Mouse (Mus musculus) hindbrain, embryonic 13.5 days (tissue): ENCODE data around the gene Olfr1271. TPM values are rescaled to one million over a fixed set of nuclear protein-coding genes. Genes with fewer than 3 reads are reported as not detected.
"Not testable (repeated sequence)": the region's sequence is repeated elsewhere in the genome, so short reads cannot be mapped to it uniquely, and the experiment has no call there.

ENCODE experiments used
- ATAC-seq: fragments of 200-750 bp; cut with Nextera tagmentation; 2 replicates; pipeline ENCODE4 v1.8.0; 2017; ENCODE audit warnings: moderate TSS enrichment; ENCODE audit not compliant: low FRiP score
- H3K27ac ChIP-seq: fragments of 300-500 bp; sonication (generic); 2 replicates; pipeline ENCODE4 v1.5.1; 2015; ENCODE audit warnings: inconsistent platforms, mild to moderate bottlenecking, moderate library complexity
- H3K27me3 ChIP-seq: fragments of 300-500 bp; sonication (generic); 2 replicates; pipeline ENCODE4 v1.6.1; 2015; ENCODE audit warnings: mild to moderate bottlenecking, inconsistent platforms
- H3K36me3 ChIP-seq: fragments of 300-500 bp; sonication (generic); 2 replicates; pipeline ENCODE4 v1.6.1; 2015; ENCODE audit warnings: mild to moderate bottlenecking, inconsistent platforms
- H3K4me1 ChIP-seq: fragments of 300-500 bp; sonication (generic); replicated peaks from 2 replicates; pipeline ENCODE4 v1.6.1; 2015; ENCODE audit warnings: inconsistent platforms
- H3K4me2 ChIP-seq: fragments of 300-500 bp; sonication (generic); 2 replicates; pipeline ENCODE4 v1.6.1; 2015; ENCODE audit warnings: inconsistent platforms, mild to moderate bottlenecking, moderate library complexity
- H3K4me3 ChIP-seq: fragments of 300-500 bp; sonication (generic); 2 replicates; pipeline ENCODE4 v1.5.1; 2015; ENCODE audit warnings: mild to moderate bottlenecking, inconsistent platforms
- H3K9ac ChIP-seq: fragments of 300-500 bp; sonication (generic); 2 replicates; pipeline ENCODE4 v1.6.1; 2015; ENCODE audit warnings: mild to moderate bottlenecking, inconsistent platforms
- H3K9me3 ChIP-seq: fragments of 300-500 bp; sonication (generic); 2 replicates; pipeline ENCODE4 v1.6.1; 2016; ENCODE audit warnings: inconsistent platforms
- WGBS: fragments of 180-500 bp; shearing (Covaris S2); methylation state at CpG from one replicate; pipeline ENCODE4 v1.1.7; 2015; 5-methylcytosine and 5-hydroxymethylcytosine counted together
- polyA plus RNA-seq: library from polyadenylated mRNA; unstranded; fragments of >200 nt; fragmentation: Nextera tagmentation; extraction: Ambion mirVana; gene quantifications from 2 replicates; pipeline ENCODE4 v1.2.1, GENCODE M21; 2015

Gene Olfr1271
- polyA plus RNA-seq, result not detected in 2 replicates

DNA sequence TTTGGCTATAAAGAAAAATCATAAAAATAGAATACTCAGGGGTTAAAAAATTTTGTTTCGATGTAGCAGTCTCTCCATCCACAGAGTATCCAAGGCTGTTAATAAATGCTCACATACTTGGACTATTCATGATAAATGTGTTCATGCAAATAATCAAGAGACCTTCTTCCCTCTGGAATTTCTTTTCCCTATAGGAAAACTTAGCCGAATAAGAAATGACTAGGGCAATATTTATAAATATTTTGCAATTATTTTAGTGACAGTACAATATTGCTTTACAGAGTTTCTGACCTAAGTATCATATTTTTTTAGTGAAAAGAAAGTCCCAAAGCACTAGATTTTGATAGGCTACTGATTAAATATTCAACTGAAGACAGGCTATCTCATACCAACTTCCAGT, at the start of gene Olfr1271:
Gene Olfr1271 (minus strand): TSS at position 101 of the 400 bp plus-strand sequence.
- H3K9ac ChIP-seq, result no peak within 1 kb of the TSS
- no peak for ATAC-seq
- 92% methylated on average over 2 of the region's 2 CpGs for WGBS

DNA sequence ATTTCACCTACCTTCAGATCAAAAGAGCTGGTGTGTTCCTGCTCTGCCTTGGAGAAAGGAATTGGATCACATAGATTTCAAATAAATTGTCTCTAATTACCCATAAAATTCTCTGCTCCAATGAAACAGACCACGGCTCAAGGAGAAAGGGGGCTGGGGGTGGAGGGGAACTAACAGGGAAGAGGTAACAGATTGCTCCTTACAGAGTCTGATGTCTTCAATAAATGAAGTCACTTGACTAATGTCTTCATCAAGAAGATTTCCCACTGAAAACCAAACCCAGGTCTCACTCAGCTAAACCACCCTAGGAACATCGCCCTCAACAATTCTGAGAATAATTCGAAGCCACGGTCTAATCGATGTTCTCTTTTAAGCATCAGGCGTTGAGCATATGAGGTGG, 21.9 kb upstream of the Olfr1271 start, which contains the start of gene Olfr1272:
Gene Olfr1272 (minus strand): TSS at position 101 of the 400 bp plus-strand sequence.
- Histone ChIP-seq H3K27ac (no peak within 1 kb of the TSS), H3K36me3 (no peaks in the 10 kb centered on the region), H3K9ac (no peak within 1 kb of the TSS), H3K4me3 (no peak within 1 kb of the TSS), H3K4me2 (no peak within 1 kb of the TSS), H3K4me1 (no peaks in the 10 kb centered on the region), H3K9me3 (no peaks in the 10 kb centered on the region), H3K27me3 (no peaks in the 10 kb centered on the region)
- WGBS, result 73% methylated on average over 6 of the region's 6 CpGs
- ATAC-seq, result no peak

More for the DNA sequence above, at the start of gene Olfr1271:
- H3K36me3 ChIP-seq, result no peaks in the 10 kb centered on the region
- no peaks in the 10 kb centered on the region for H3K4me1 ChIP-seq
- no peak within 1 kb of the TSS for H3K27ac ChIP-seq
- H3K4me2 ChIP-seq, result no peak within 1 kb of the TSS
- no peaks in the 10 kb centered on the region for H3K9me3 ChIP-seq
- no peak within 1 kb of the TSS for H3K4me3 ChIP-seq
- H3K27me3 ChIP-seq, result no peaks in the 10 kb centered on the region

DNA sequence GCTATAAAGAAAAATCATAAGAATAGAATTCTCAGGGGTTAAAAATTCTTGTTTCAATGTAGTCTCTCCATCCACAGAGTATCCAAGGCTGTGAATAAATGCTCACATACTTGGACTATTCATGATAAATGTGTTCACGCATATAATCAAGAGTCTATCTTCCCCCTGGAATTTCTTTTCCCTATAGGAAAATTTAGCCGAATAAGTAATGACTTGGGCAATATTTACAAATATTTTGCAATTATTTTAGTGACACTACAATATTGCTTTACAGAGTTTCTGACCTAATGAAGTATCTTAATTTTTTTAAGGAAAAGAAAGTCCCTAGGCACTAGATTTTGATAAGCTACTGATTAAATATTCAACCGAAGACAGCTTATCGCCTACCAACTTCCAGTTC, 13.3 kb downstream of the Olfr1271 start, which contains the start of gene Olfr142:
Gene Olfr142 (minus strand): TSS at position 101 of the 400 bp plus-strand sequence.
- H3K9me3 ChIP-seq, result no peaks in the 10 kb centered on the region
- no peak for ATAC-seq
- no peak within 1 kb of the TSS for H3K4me2 ChIP-seq
- H3K27ac ChIP-seq, result no peak within 1 kb of the TSS
- WGBS, result 95% methylated on average over 4 of the region's 4 CpGs
- H3K4me1 ChIP-seq, result no peaks in the 10 kb centered on the region
- H3K36me3 ChIP-seq, result no peaks in the 10 kb centered on the region
- no peak within 1 kb of the TSS for H3K4me3 ChIP-seq
- H3K9ac ChIP-seq, result no peak within 1 kb of the TSS
- no peaks in the 10 kb centered on the region for H3K27me3 ChIP-seq

DNA sequence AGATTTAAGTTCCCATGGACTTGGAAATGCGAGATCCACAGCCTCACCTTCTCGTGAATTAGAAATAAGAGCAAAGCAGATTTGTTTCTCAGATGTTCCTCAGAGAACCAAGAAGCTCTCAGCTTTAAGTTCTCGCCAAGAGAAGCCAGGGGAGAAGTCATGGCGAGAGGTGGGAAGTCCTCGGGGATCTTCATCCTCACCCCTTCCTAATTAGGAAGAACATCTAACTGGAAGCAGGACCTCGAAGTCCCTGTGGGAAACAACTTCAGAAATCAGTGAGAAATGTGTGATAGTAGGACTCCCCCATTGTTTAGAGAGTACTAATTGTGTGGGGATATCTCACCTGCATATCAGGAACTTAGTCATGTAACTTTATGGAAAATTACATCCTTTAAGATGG, 46.4 kb downstream of the Olfr1271 start, which contains the start of gene Olfr1506:
Gene Olfr1506 (minus strand): TSS at position 101 of the 400 bp plus-strand sequence.
- not testable (repeated sequence) for H3K27ac ChIP-seq

More for the DNA sequence above, 46.4 kb downstream of the Olfr1271 start, which contains the start of gene Olfr1506:
- not testable (repeated sequence) for H3K4me3 ChIP-seq, H3K36me3 ChIP-seq, H3K9ac ChIP-seq, H3K4me2 ChIP-seq, H3K4me1 ChIP-seq, ATAC-seq, H3K27me3 ChIP-seq, H3K9me3 ChIP-seq
- no CpG with 5 or more reads among the region's 6 CpGs for WGBS

Other genes with a start within 250 kb of the Olfr1271 start
- gene Olfr1264, start 245.5 kb downstream of the Olfr1271 start, polyA plus RNA-seq, result not detected in 2 replicates
- gene Olfr1265, start 235.7 kb downstream of the Olfr1271 start, polyA plus RNA-seq, result not detected in 2 replicates
- gene Olfr140, start 207.4 kb downstream of the Olfr1271 start, polyA plus RNA-seq, result not detected in 2 replicates
- not detected in 2 replicates for gene Olfr1269, start 149.6 kb downstream of the Olfr1271 start, polyA plus RNA-seq
- gene Olfr32, start 128.7 kb downstream of the Olfr1271 start, polyA plus RNA-seq, result 0.06 TPM in 1 of 2 replicates, not detected in the other
- gene Olfr1270, start 117.9 kb downstream of the Olfr1271 start, polyA plus RNA-seq, result not detected in 2 replicates
- not detected in 2 replicates for gene Olfr1506, start 46.5 kb downstream of the Olfr1271 start, polyA plus RNA-seq
- not detected in 2 replicates for gene Olfr142, start 13.4 kb downstream of the Olfr1271 start, polyA plus RNA-seq
- gene Olfr1272, start 21.8 kb upstream of the Olfr1271 start, polyA plus RNA-seq, result not detected in 2 replicates
- gene Gm13769, start 51.2 kb upstream of the Olfr1271 start, polyA plus RNA-seq, result not detected in 2 replicates
- not detected in 2 replicates for gene Olfr1274-ps, start 127.7 kb upstream of the Olfr1271 start, polyA plus RNA-seq